Mouse (Mus musculus): ENCODE measurements around the gene Vmn1r169.
"Not testable (repeated sequence)": the region's sequence is repeated elsewhere in the genome, so short reads cannot be mapped to it uniquely, and the experiment has no call there.

The Vmn1r169 gene

GRCm38 (mm10) chr7:23575226-23575625 is at the start of gene Vmn1r169:
Gene Vmn1r169 (plus strand): TSS chr7:23575526.
- DNase-seq (ENCODE audit: low spot score), result not testable (repeated sequence)

GRCm38 (mm10) chr7:23539432-23539831 is 35.9 kb upstream of the Vmn1r169 start, which contains the start of gene Vmn1r168:
Gene Vmn1r168 (plus strand): TSS chr7:23539732.
- not testable (repeated sequence) for DNase-seq (ENCODE audit: low spot score)

- not testable (repeated sequence) for DNase-seq (ENCODE audit: low spot score)
Observed at GRCm38 (mm10) chr7:23605875-23606274, 30.5 kb downstream of the Vmn1r169 start, which contains the start of gene Vmn1r170. Gene Vmn1r170 (plus strand): TSS chr7:23606175.

All from adipocyte (in vitro differentiated cells).